Mouse (Mus musculus): ENCODE data around the gene Kirrel3. TPM values are rescaled to one million over a fixed set of nuclear protein-coding genes. Genes with fewer than 3 reads are reported as not detected.

Gene Kirrel3
- total RNA-seq, 2 experiments from 2014 or later: 0.61 to 0.77 TPM

GRCm38 (mm10) chr9:34923134-34923931 lies 437.6 kb downstream of the Kirrel3 start:
- intact Hi-C loops (cut with DNase I): no loop called here
- no peak for TF ChIP-seq CTCF (IDR thresholded peaks at IDR 0.05)
- DNase-seq: peak; percentile 24
- Histone ChIP-seq H3K4me3 (no peak overlapping the region), H3K27ac (no peak overlapping the region)

GRCm38 (mm10) chr9:34925616-34926015 lies 439.9 kb downstream of the Kirrel3 start:
- intact Hi-C loops (cut with DNase I): no loop called here
- H3K27ac ChIP-seq: no peak overlapping the region
- no peak overlapping the region for H3K4me3 ChIP-seq
- DNase-seq: no peak
- no peak for TF ChIP-seq CTCF (IDR thresholded peaks at IDR 0.05)

GRCm38 (mm10) chr9:34930371-34930770 lies 444.7 kb downstream of the Kirrel3 start:
- no peak for TF ChIP-seq CTCF (IDR thresholded peaks at IDR 0.05)
- H3K27ac ChIP-seq: no peak overlapping the region
- H3K4me3 ChIP-seq: no peak overlapping the region
- DNase-seq: no peak
- intact Hi-C loops (cut with DNase I): no loop called here

- Histone ChIP-seq H3K4me3 (no peak overlapping the region), H3K27ac (no peak overlapping the region)
- intact Hi-C loops (cut with DNase I): no loop called here
- TF ChIP-seq CTCF (IDR thresholded peaks at IDR 0.05): no peak
- DNase-seq: no peak
Observed at GRCm38 (mm10) chr9:34938140-34938539, 452.4 kb downstream of the Kirrel3 start.

GRCm38 (mm10) chr9:34939621-34940020 lies 453.9 kb downstream of the Kirrel3 start:
- no peak overlapping the region for H3K4me3 ChIP-seq
- no peak overlapping the region for H3K27ac ChIP-seq
- TF ChIP-seq CTCF (IDR thresholded peaks at IDR 0.05): no peak
- DNase-seq: no peak
- intact Hi-C loops (cut with DNase I): no loop called here

DNA sequence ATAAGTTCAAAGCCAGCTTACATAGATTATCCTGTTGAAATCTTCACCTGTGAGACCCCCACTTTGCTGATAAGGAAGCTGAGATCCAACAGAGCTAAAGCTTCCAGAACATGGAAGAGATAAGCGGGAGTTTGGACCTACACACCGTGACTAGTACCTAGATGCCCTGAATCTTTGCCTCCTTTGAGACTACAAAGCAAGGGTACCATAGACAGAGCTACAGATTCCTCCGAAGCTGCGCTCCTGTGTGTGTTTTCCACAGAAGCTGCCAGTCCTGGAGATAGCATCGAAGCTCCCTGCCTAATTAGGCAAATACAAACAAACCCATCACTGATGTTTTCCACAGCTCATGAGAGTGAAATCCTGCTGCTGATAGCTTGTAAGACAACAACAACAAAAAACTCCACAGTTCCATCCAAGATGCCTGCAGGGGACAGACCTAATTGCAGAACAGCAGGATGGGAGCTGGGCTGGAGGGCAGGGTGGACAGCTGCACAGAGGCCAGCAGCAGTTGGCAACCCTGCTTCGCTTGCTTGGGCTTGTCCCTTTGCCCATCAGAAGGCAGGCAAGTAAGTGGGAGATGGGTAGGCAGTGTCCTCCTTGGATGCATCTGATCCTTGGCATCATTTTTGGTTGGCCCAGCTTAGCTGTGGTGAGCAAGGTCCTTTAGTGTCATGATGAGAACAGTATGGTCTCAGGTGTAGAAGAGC lies 456.6 kb downstream of the Kirrel3 start:
- TF ChIP-seq CTCF (IDR thresholded peaks at IDR 0.05): no peak
- H3K4me3 ChIP-seq: no peak overlapping the region
- intact Hi-C loops (cut with DNase I): no loop called here
- no peak for DNase-seq
- no peak overlapping the region for H3K27ac ChIP-seq

DNA sequence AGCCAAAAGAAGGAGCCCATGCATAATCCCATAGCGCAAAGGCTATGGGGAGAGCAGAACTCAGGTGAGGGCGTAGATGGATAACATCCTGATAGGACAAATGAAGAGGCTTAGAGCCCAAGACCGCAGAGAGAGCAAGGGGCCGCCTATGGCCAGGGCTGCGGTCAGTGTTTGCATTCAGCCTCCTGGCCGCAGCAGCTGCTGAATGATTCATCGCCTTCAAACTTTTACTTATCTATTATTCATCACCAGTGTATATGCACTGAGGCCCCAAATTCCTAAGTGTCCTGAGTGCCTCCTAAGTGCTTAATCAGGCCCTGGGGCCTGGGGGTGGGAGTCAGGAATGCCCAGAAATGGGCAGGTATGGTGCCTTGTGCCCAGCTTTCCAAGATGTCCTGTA lies 457.3 kb downstream of the Kirrel3 start:
- Histone ChIP-seq H3K4me3 (no peak overlapping the region), H3K27ac (no peak overlapping the region)
- no peak for TF ChIP-seq CTCF (IDR thresholded peaks at IDR 0.05)
- intact Hi-C loops (cut with DNase I): no loop called here
- no peak for DNase-seq

GRCm38 (mm10) chr9:34945301-34945700 lies 459.6 kb downstream of the Kirrel3 start:
- Histone ChIP-seq H3K4me3 (no peak overlapping the region), H3K27ac (no peak overlapping the region)
- DNase-seq: no peak
- no peak for TF ChIP-seq CTCF (IDR thresholded peaks at IDR 0.05)
- intact Hi-C loops (cut with DNase I): no loop called here

DNA sequence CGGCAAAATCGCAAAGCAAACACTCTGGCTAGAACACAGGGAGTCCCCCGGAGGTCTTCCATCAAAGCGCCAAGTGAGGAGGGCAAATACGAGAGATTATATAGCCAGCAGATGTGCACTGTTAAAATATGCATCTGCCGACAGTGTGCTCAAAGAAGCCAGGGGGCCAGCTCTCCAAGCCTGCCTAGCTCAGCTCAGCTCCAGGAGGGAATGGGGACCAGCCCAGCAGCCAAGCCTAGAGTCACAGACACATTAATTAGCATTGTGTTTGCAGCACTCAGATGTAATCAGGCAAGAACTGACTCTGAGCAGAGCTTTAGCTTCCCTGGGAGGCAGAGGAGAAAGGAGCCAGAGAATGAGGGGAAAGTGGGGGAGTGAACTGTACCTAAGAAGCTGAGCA lies 461.6 kb downstream of the Kirrel3 start:
- TF ChIP-seq CTCF (IDR thresholded peaks at IDR 0.05): no peak
- Histone ChIP-seq H3K27ac (no peak overlapping the region), H3K4me3 (no peak overlapping the region)
- DNase-seq: no peak
- intact Hi-C loops (cut with DNase I): no loop called here

- no peak for DNase-seq
- intact Hi-C loops (cut with DNase I): no loop called here
- TF ChIP-seq CTCF (IDR thresholded peaks at IDR 0.05): no peak
- Histone ChIP-seq H3K27ac (no peak overlapping the region), H3K4me3 (no peak overlapping the region)
Observed at GRCm38 (mm10) chr9:34947717-34948116, 462.0 kb downstream of the Kirrel3 start.

DNA sequence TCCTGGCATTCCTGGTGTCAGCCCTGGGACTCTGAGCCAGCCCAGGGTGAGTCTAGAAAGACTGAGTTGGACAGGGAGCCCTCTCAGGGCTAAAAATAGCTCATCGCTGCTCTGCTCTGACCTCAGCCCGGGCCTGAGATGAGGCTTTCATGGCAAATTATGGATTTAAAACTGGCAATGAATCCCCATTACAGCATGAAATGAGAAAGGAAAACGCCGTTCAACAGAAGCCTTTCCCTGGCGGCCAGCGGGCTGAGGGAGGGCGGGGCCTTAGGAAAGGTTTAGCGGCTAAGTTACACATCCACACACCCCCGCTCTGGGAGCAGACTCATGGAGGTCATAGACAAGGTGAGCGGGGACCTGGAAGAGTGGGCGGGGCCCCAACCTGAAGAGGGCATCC lies 467.7 kb downstream of the Kirrel3 start:
- DNase-seq: peak; percentile 57
- Histone ChIP-seq H3K27ac (no peak overlapping the region), H3K4me3 (peak overlapping the region; percentile 13)
- intact Hi-C loops (cut with DNase I): loop anchor here (10.0 kb wide), 2 partner anchors 459 to 601 kb away; partner anchors contain the start of genes Ddx25 and Pus3
- TF ChIP-seq CTCF (IDR thresholded peaks at IDR 0.05): no peak

- no peak overlapping the region for H3K27ac ChIP-seq
- peak; percentile 52 for TF ChIP-seq CTCF (IDR thresholded peaks at IDR 0.05)
- no peak for DNase-seq
- intact Hi-C loops (cut with DNase I): loop anchor here (10.0 kb wide), 2 partner anchors 459 to 601 kb away; partner anchors contain the start of genes Ddx25 and Pus3
- no peak overlapping the region for H3K4me3 ChIP-seq
Observed at GRCm38 (mm10) chr9:34954212-34954611, 468.5 kb downstream of the Kirrel3 start.

DNA sequence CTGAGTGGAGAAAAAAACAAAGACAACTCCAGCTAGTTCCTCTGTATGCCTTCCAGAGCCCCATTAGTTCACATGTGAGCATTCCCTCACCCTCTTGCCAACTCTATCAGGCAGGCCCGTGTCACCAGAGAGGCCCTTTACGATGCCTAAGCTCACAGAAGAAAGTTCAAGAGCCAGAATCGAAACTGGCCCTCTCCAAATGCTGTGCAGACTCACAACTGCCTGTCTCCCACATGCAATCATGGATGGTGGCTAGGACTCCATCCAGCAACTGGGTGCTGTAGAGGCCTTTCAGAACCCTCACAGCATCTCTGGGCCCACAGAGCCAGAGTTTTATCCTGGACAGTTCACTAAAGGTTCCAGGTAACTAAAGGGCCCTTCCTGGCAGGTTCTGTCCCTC lies 470.8 kb downstream of the Kirrel3 start:
- no peak for DNase-seq
- intact Hi-C loops (cut with DNase I): loop anchor here (10.0 kb wide), 2 partner anchors 462 to 598 kb away; partner anchors contain the start of genes Ddx25 and Pus3
- H3K27ac ChIP-seq: no peak overlapping the region
- no peak overlapping the region for H3K4me3 ChIP-seq
- TF ChIP-seq CTCF (IDR thresholded peaks at IDR 0.05): no peak
